In genomic region chr19:54340778-54341291, GRCm38 (mm10) we compare ENCODE assay signal across 15 mouse cellular contexts.
"Had no signal": no experiment of that assay in that cellular context is flagged by ENCODE, and none has a peak within 500 bp of the region (broad histone marks: within the 10 kb centered on the region; RNA-seq: fewer than 3 reads in every experiment).

No protein-coding gene starts in this region.

- DNase-seq: liver, postnatal 0 days; lung, adult 2 months; lung, postnatal 14 days; lung, postnatal 36 days; retina, postnatal 1 day; right cerebral cortex, adult 18-20 months; right cerebral cortex, postnatal 25 days; right cerebral cortex, postnatal 4 days; spleen, adult 18-20 months; thymus, adult 2 months; thymus, postnatal 14 days; thymus, postnatal 36 days had no signal

- ATAC-seq: liver, postnatal 0 days; lung, postnatal 0 days; midbrain, embryonic 13.5 days; midbrain, embryonic 16.5 days had no signal
